Mouse (Mus musculus) A20 (cell line): ENCODE data around the gene Ppm1l.

Experiments
- DNase-seq: peaks from one replicate; pipeline ENCODE4 v3.0.0-alpha.2; 2011; ENCODE audit warnings: low read depth, low spot score

Ppm1l gene

DNA sequence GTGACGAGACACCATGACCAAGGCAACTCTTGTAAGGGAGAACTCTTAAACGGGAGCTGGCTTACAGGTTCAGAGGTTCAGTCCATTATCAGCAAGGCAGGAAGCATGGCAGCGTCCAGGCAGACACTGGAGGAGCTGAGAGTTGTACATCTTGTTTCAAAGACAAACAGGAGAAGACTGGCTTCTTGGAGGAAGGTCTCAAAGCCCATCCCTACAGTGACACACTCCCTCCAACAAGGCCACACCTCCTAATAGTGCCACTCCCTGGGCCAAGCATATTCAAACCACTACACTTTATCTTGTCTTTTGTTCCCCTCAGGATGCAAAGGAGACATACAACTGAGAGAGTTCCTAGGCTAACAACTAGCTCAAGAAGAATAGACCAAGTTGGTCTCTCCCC is 279.5 kb downstream of the Ppm1l start:
- DNase-seq: no peak

- DNase-seq: no peak
Observed at GRCm38 (mm10) chr3:69597211-69597610, 280.6 kb downstream of the Ppm1l start.

- DNase-seq: no peak
Observed at GRCm38 (mm10) chr3:69597816-69598215, 281.2 kb downstream of the Ppm1l start.

DNA sequence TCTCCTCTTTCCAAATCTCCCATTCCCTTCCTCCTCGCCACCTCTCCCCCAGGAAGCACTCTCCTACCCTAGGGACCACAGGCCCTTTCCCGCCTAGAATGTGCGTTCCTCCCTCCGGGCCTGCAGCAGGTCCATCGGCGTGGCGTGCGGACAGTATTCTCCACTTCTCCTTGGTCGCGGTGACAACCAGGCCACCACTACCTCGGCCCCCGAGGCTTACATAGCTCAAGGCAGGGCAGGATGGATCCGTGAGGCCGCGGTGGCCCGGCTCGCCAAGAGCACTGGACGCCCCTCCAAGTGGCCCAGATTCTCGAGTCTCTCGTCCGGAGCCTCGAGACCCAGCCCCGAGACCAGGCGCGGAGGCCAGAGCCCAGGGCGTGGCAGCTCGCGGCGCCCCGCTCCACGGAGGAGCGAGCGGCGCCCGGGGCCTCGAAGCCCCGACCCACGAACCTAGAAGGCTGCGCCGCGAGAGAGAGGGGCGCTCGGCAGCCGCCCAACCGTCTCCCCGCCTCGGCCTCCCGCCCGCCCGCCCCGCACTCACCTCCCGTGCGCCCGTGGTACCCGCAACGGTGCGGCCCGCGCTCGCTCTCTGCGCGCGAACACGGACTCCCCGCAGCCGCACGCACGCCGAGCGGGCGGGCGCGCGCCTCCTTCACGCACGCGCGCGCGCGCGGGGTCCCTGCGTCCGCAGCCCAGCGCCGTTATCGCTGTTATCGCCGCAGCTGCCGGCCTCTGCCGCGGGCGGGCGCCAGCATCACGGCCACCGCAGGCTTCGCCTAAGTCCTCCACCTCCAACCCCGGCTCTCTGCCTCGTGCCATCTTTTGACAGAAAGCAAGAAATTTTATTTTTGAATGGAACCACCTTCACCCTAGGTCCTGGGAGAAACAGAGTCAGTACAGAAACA is 281.9 kb downstream of the Ppm1l start, which contains the start of gene B3galnt1:
Gene B3galnt1 (minus strand): TSS at position 700 of the 905 bp plus-strand sequence.
- DNase-seq: no peak

- DNase-seq: no peak
Observed at GRCm38 (mm10) chr3:69599166-69599500, 282.5 kb downstream of the Ppm1l start.

- peak; percentile 16 for DNase-seq
Observed at GRCm38 (mm10) chr3:69606923-69607322, 290.3 kb downstream of the Ppm1l start.

DNA sequence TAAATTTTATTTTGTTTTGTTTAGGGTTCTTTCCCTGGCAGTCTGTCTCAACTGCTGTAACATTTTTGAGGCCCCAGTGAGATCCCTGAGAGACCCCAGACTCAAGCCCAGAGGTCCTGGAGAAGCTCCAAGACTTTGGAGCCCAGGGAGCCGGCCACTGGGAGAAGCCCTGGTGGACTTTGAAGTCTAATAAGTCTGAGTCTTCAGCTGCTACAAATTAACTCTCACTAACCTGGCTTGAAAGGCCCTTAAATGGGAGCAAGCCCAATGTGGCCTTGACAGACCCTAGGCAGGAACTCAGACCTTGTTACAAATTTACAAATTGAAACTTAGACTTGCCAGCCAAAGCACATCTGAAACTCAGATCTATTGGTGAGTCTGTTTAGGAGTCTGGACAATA is 290.8 kb downstream of the Ppm1l start:
- DNase-seq: no peak

DNA sequence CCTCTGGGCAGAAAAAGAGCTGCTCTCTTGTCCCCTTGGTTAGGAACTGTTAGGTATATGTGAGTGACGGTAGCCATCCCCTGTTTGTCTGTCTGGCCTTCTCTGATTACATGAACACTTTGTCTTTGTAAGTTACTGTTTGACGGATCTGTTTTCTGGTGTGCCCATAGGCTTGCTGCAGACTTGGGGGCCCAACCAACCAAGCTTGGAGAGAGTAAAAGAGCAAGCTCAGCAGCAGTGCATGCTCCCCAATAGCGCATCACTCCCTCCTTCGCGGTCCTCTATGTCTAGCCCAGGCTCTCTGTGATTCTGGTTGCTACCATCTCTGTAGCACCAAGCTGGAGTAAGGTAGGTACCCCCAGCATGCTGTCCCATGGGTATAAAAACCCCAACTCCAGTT is 291.2 kb downstream of the Ppm1l start:
- no peak for DNase-seq
